Mouse (Mus musculus) liver, postnatal 0 days (tissue): ENCODE measurements around the gene Fgfr4. TPM values are rescaled to one million over a fixed set of nuclear protein-coding genes. Genes with fewer than 3 reads are reported as not detected.

Experiments
- ATAC-seq: fragments of 200-750 bp; cut with Nextera tagmentation; 2 replicates; pipeline ENCODE4 v1.8.0; 2017; ENCODE audit warnings: mild to moderate bottlenecking, moderate library complexity
- DNase-seq: peaks from one replicate; pipeline ENCODE4 v3.0.0-alpha.2; 2016
- H3K27ac ChIP-seq: fragments of 300-500 bp; sonication (generic); 2 replicates; pipeline ENCODE4 v1.5.1; 2014; ENCODE audit warnings: antibody characterized with exemption, moderate library complexity, mild to moderate bottlenecking, low read depth
- H3K27me3 ChIP-seq: fragments of 300-500 bp; sonication (generic); 2 replicates; pipeline ENCODE4 v1.6.1; 2014; ENCODE audit warnings: low read length, control low read depth, mixed read lengths; ENCODE audit not compliant: insufficient read depth
- H3K36me3 ChIP-seq: fragments of 300-500 bp; sonication (generic); replicated peaks from 2 replicates; pipeline ENCODE4 v1.6.1; 2014; ENCODE audit warnings: mild to moderate bottlenecking, control low read depth, low read length, moderate library complexity, mixed read lengths; ENCODE audit not compliant: insufficient read depth
- H3K4me1 ChIP-seq: fragments of 300-500 bp; sonication (generic); 2 replicates; pipeline ENCODE4 v1.6.1; 2014; ENCODE audit warnings: antibody characterized with exemption, mild to moderate bottlenecking, control low read depth; ENCODE audit not compliant: insufficient read depth
- H3K4me2 ChIP-seq: fragments of 300-500 bp; sonication (generic); 2 replicates; pipeline ENCODE4 v1.6.1; 2014; ENCODE audit warnings: low read depth, mild to moderate bottlenecking, low read length, moderate library complexity, mixed read lengths
- H3K4me3 ChIP-seq: fragments of 300-500 bp; sonication (generic); 2 replicates; pipeline ENCODE4 v1.5.1; 2014; ENCODE audit warnings: low read depth, low read length
- H3K9ac ChIP-seq: fragments of 300-500 bp; sonication (generic); replicated peaks from 2 replicates; pipeline ENCODE4 v1.6.1; 2014; ENCODE audit warnings: mild to moderate bottlenecking, moderate library complexity
- H3K9me3 ChIP-seq: fragments of 300-500 bp; sonication (generic); 2 replicates; pipeline ENCODE4 v1.6.1; 2016; ENCODE audit warnings: mild to moderate bottlenecking, control low read depth, low read length, mixed read lengths
- CTCF ChIP-seq: sonication (generic); IDR thresholded peaks from 2 replicates; pipeline ENCODE4 v1.5.1; 2016; ENCODE audit warnings: antibody characterized with exemption, low read depth
- EP300 ChIP-seq: IDR thresholded peaks from 2 replicates; pipeline ENCODE4 v1.6.1; 2016; ENCODE audit warnings: antibody characterized with exemption, low read depth, mild to moderate bottlenecking
- WGBS: fragments of 180-500 bp; shearing (Covaris S2); extraction: QIAGEN DNeasy Blood & Tissue Kit; methylation state at CpG from one replicate; pipeline ENCODE4 v1.1.7; 2014; ENCODE audit not compliant: insufficient replicate concordance; 5-methylcytosine and 5-hydroxymethylcytosine counted together
- polyA plus RNA-seq: library from polyadenylated mRNA; unstranded; fragments of >200 nt; fragmentation: Nextera tagmentation; extraction: Ambion mirVana; gene quantifications from 2 replicates; pipeline ENCODE4 v1.2.1, GENCODE M21; 2015

Fgfr4 gene
- polyA plus RNA-seq, 1 experiment from 2014 or later: 5.1 TPM

- H3K9ac ChIP-seq: no peak overlapping the region
- WGBS: 91% methylated on average over 8 of the region's 8 CpGs
- H3K4me2 ChIP-seq: no peak overlapping the region
- peaks cover 10% of the 10 kb centered on the region for H3K4me1 ChIP-seq
- H3K27ac ChIP-seq: no peak overlapping the region
- no peak overlapping the region for H3K4me3 ChIP-seq
- no peaks in the 10 kb centered on the region for H3K27me3 ChIP-seq
- no peaks in the 10 kb centered on the region for H3K9me3 ChIP-seq
- no peak for ATAC-seq
- H3K36me3 ChIP-seq: peaks cover 7% of the 10 kb centered on the region
- TF ChIP-seq CTCF (no peak), EP300 (no peak)
- DNase-seq: no peak
These were observed 44.7 kb upstream of the Fgfr4 start for GRCm38 (mm10) chr13:55107694-55108093.

GRCm38 (mm10) chr13:55114375-55114774 lies 38.1 kb upstream of the Fgfr4 start:
- H3K36me3 ChIP-seq: peaks cover 41% of the 10 kb centered on the region
- H3K4me2 ChIP-seq: no peak overlapping the region
- WGBS: 55% methylated on average over 6 of the region's 6 CpGs
- H3K4me1 ChIP-seq: no peaks in the 10 kb centered on the region
- H3K9ac ChIP-seq: no peak overlapping the region
- no peak for TF ChIP-seq CTCF
- TF ChIP-seq EP300: no peak
- no peaks in the 10 kb centered on the region for H3K9me3 ChIP-seq
- DNase-seq (no peak), ATAC-seq (no peak)
- H3K4me3 ChIP-seq: no peak overlapping the region
- no peaks in the 10 kb centered on the region for H3K27me3 ChIP-seq
- no peak overlapping the region for H3K27ac ChIP-seq

- Histone ChIP-seq H3K27me3 (no peaks in the 10 kb centered on the region), H3K36me3 (peaks cover 30% of the 10 kb centered on the region), H3K9ac (no peak overlapping the region), H3K9me3 (no peaks in the 10 kb centered on the region), H3K4me1 (no peaks in the 10 kb centered on the region), H3K4me3 (no peak overlapping the region), H3K4me2 (no peak overlapping the region), H3K27ac (no peak overlapping the region)
- TF ChIP-seq EP300 (no peak), CTCF (no peak)
- DNase-seq (no peak), ATAC-seq (no peak)
- WGBS: 73% methylated on average over 6 of the region's 6 CpGs
These were observed 27.5 kb upstream of the Fgfr4 start for GRCm38 (mm10) chr13:55124903-55125302.

GRCm38 (mm10) chr13:55133448-55133847 lies 19.0 kb upstream of the Fgfr4 start, which contains the start of gene Gm17617:
Gene Gm17617 (minus strand): TSS chr13:55133548.
- peaks cover 29% of the 10 kb centered on the region for H3K36me3 ChIP-seq
- H3K27ac ChIP-seq: no peak within 1 kb of the TSS
- no peaks in the 10 kb centered on the region for H3K27me3 ChIP-seq
- no peak within 1 kb of the TSS for H3K4me3 ChIP-seq
- H3K9ac ChIP-seq: no peak within 1 kb of the TSS
- no peak for DNase-seq
- H3K9me3 ChIP-seq: no peaks in the 10 kb centered on the region
- H3K4me2 ChIP-seq: no peak within 1 kb of the TSS
- TF ChIP-seq EP300: no peak
- TF ChIP-seq CTCF: no peak
- no peaks in the 10 kb centered on the region; the same call in 1 of the 2 replicates for H3K4me1 ChIP-seq
- WGBS: 89% methylated on average over 2 of the region's 2 CpGs
- ATAC-seq: no peak

GRCm38 (mm10) chr13:55135382-55135781 lies 17.1 kb upstream of the Fgfr4 start:
- H3K36me3 ChIP-seq: peaks cover 18% of the 10 kb centered on the region
- 11% methylated on average over 5 of the region's 5 CpGs for WGBS
- no peak overlapping the region for H3K4me2 ChIP-seq
- H3K9me3 ChIP-seq: no peaks in the 10 kb centered on the region
- H3K4me1 ChIP-seq: no peaks in the 10 kb centered on the region; the same call in 1 of the 2 replicates
- ATAC-seq: peak; percentile 56
- H3K27ac ChIP-seq: no peak overlapping the region
- no peak overlapping the region for H3K4me3 ChIP-seq
- TF ChIP-seq EP300 (no peak), CTCF (peak; percentile 71)
- no peak overlapping the region for H3K9ac ChIP-seq
- no peak for DNase-seq
- no peaks in the 10 kb centered on the region for H3K27me3 ChIP-seq

- no peaks in the 10 kb centered on the region; the same call in 1 of the 2 replicates for H3K4me1 ChIP-seq
- ATAC-seq (no peak), DNase-seq (no peak)
- no peak overlapping the region for H3K27ac ChIP-seq
- no peak overlapping the region for H3K4me3 ChIP-seq
- 68% methylated on average over 2 of the region's 2 CpGs for WGBS
- H3K36me3 ChIP-seq: no peaks in the 10 kb centered on the region
- H3K27me3 ChIP-seq: no peaks in the 10 kb centered on the region
- TF ChIP-seq CTCF: no peak
- no peak for TF ChIP-seq EP300
- H3K4me2 ChIP-seq: no peak overlapping the region
- H3K9ac ChIP-seq: no peak overlapping the region
- H3K9me3 ChIP-seq: no peaks in the 10 kb centered on the region
These were observed 12.2 kb upstream of the Fgfr4 start for GRCm38 (mm10) chr13:55140271-55140670.

- Histone ChIP-seq H3K4me2 (peak overlapping the region; percentile 68; the same call in 1 of the 2 replicates), H3K9ac (no peak overlapping the region), H3K27ac (no peak overlapping the region; the same call in 1 of the 2 replicates), H3K9me3 (no peaks in the 10 kb centered on the region), H3K4me1 (no peaks in the 10 kb centered on the region), H3K27me3 (peaks cover 24% of the 10 kb centered on the region), H3K36me3 (no peaks in the 10 kb centered on the region), H3K4me3 (no peak overlapping the region)
- TF ChIP-seq EP300 (no peak), CTCF (no peak)
- ATAC-seq (no peak), DNase-seq (no peak)
- WGBS: 70% methylated on average over 5 of the region's 5 CpGs
These were observed 1.5 kb downstream of the Fgfr4 start for GRCm38 (mm10) chr13:55153951-55154350.
